Mouse (Mus musculus) spleen, adult 2 months (tissue): ENCODE measurements around the gene 4930564D02Rik. TPM values are rescaled to one million over a fixed set of nuclear protein-coding genes. Genes with fewer than 3 reads are reported as not detected.
A peak's percentile ranks its signal among the peaks of the same experiment; 100 is the strongest.

Experiments
- DNase-seq, 2 experiments: peaks; one replicate each; pipeline versions ENCODE4 v3.0.0 to v3.0.0-alpha.2; 2012 to 2021; ENCODE audit warnings: low spot score in 2 of 2, low read depth in 1 of 2
- H3K27ac ChIP-seq: fragments of 200-500 bp; 2 replicates; pipeline ENCODE4 v1.5.1; 2012; ENCODE audit warnings: low read length, inconsistent platforms; ENCODE audit not compliant: insufficient read depth
- H3K27me3 ChIP-seq: fragments of 200-500 bp; 2 replicates; pipeline ENCODE4 v1.6.1; 2012; ENCODE audit warnings: mild to moderate bottlenecking, moderate library complexity, low read length, inconsistent platforms; ENCODE audit not compliant: control insufficient read depth, insufficient read depth
- H3K36me3 ChIP-seq: fragments of 200-500 bp; 2 replicates; pipeline ENCODE4 v1.6.1; 2012; ENCODE audit warnings: mild to moderate bottlenecking, low read length, inconsistent platforms; ENCODE audit not compliant: control insufficient read depth, insufficient read depth
- H3K4me1 ChIP-seq: fragments of 200-500 bp; 2 replicates; pipeline ENCODE4 v1.6.1; 2011; ENCODE audit warnings: inconsistent platforms; ENCODE audit not compliant: control insufficient read depth, insufficient read depth, insufficient read length
- H3K4me3 ChIP-seq: fragments of 200-500 bp; 2 replicates; pipeline ENCODE4 v1.5.1; 2011; ENCODE audit warnings: mild to moderate bottlenecking, inconsistent platforms; ENCODE audit not compliant: insufficient read depth, insufficient read length; ENCODE audit errors: extremely low read depth
- CTCF ChIP-seq: fragments of 200-500 bp; IDR thresholded peaks from 2 replicates; pipeline ENCODE4 v1.5.1; 2011; ENCODE audit warnings: mild to moderate bottlenecking, inconsistent platforms; ENCODE audit not compliant: insufficient read depth, insufficient read length, insufficient replicate concordance; ENCODE audit errors: extremely low read depth
- POLR2A ChIP-seq: fragments of 200-500 bp; IDR thresholded peaks from 2 replicates; pipeline ENCODE4 v1.6.1; 2011; ENCODE audit warnings: low read depth, low read length, inconsistent platforms
- WGBS: fragments of 180-500 bp; shearing (Covaris S2); methylation state at CpG from one replicate; pipeline ENCODE4 v1.1.7; 2018; 5-methylcytosine and 5-hydroxymethylcytosine counted together
- polyA plus RNA-seq: library from polyadenylated mRNA; depleted of rRNA; stranded (reverse); fragments of >200 nt; gene quantifications from 2 replicates; pipeline ENCODE4 v1.2.3, GENCODE M21; 2012; rRNA removed

The 4930564D02Rik gene
- polyA plus RNA-seq, 1 experiment = not detected

DNA sequence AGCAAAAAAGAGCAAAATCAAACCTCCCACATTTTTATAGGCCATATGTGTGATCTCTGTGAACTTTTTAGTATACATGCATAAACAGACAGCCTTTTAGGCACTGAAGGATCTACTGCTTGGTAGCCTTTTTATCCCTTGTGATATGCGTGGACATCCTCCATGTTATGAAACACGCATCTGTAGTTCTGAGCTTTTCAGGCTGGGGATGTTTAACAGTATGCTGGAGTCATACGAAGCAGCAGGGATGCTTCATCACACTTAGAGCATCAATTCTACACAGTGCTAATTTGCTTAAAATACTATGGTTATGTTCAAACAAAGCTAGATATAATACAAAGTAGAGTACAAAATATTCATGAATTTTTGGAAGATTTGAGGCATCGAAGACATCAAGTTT lies 39.2 kb downstream of the 4930564D02Rik start:
- WGBS = 87% methylated on average over 4 of the region's 4 CpGs
- H3K36me3 ChIP-seq = no peaks in the 10 kb centered on the region

DNA sequence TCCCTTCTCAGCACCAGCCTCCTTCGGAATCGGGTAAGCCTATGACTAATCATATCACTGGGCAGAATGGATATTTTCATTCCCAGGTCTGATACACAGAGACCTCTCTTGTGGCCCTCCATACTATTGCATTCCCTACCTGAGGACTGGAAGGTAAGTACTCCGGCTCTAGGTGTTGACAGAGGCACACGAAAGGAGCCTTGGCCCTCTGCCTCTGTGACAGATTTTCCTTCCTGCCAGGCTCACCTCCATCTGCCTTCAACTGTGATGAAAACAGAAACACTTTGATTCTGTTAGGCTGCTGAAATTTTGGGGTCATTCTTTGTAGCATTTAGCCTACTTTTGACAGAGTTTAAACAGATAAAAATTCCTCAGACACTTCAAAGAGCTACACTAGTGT lies 47.2 kb downstream of the 4930564D02Rik start:
- TF ChIP-seq POLR2A (no peak), CTCF (no peak)
- H3K4me3 ChIP-seq = no peak overlapping the region
- no peaks in the 10 kb centered on the region for H3K4me1 ChIP-seq
- no peak for DNase-seq
- no peaks in the 10 kb centered on the region for H3K27me3 ChIP-seq
- no peak overlapping the region for H3K27ac ChIP-seq
- no peaks in the 10 kb centered on the region for H3K36me3 ChIP-seq
- WGBS = 91% methylated on average over 4 of the region's 4 CpGs

More for the DNA sequence above, 39.2 kb downstream of the 4930564D02Rik start:
- no peak for DNase-seq
- no peaks in the 10 kb centered on the region for H3K4me1 ChIP-seq
- no peaks in the 10 kb centered on the region for H3K27me3 ChIP-seq
- H3K4me3 ChIP-seq = no peak overlapping the region
- H3K27ac ChIP-seq = no peak overlapping the region
- TF ChIP-seq CTCF (no peak), POLR2A (no peak)

DNA sequence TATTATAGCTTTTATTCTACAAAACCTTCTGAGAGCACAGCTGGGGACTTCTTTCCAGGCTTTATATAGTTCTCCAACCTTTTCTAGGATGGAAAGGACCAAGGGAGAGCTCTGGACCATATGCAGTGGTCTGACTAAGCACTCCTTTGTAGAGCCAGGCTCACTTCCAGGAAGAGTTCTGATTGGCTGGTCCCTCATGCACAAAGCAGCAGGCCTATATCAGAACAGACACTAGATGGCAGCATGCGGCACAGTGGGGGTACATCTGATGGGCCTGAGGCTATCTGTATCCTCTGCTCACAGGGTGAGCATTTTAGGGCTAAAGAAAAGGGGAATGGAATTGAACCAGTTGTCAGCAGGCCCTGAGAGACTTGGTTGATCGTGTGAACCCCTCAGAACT lies 47.6 kb downstream of the 4930564D02Rik start:
- TF ChIP-seq CTCF (peak; percentile 47; the same call in 1 of the 2 replicates), POLR2A (no peak)
- Histone ChIP-seq H3K4me3 (no peak overlapping the region), H3K27ac (no peak overlapping the region), H3K4me1 (no peaks in the 10 kb centered on the region), H3K27me3 (no peaks in the 10 kb centered on the region), H3K36me3 (no peaks in the 10 kb centered on the region)
- WGBS = 17% methylated on average over 2 of the region's 2 CpGs
- DNase-seq = peak; percentile 9 to 52

DNA sequence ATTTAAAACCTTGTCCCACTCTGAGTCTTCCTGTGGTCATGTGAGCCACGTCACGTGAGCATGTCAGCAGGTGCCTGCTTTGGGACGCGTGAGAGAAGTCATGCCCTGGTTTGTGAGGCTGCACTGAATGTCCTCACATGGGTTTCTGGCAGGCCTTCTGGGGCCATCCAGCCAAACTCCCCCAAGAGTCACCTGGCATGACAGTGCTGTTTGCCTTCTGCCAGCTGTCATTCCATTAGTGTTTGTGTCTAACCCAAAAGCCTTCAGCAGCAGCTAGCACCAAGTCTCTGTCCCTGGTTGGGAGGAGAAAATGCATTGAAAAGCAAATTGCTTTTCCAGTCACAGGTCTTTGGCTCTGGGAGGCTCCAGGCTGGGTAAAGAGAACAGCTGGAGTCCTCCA lies 50.0 kb downstream of the 4930564D02Rik start:
- H3K4me3 ChIP-seq = no peak overlapping the region
- no peaks in the 10 kb centered on the region for H3K4me1 ChIP-seq
- H3K36me3 ChIP-seq = no peaks in the 10 kb centered on the region
- no peak for TF ChIP-seq CTCF
- TF ChIP-seq POLR2A = no peak
- H3K27ac ChIP-seq = no peak overlapping the region
- no peaks in the 10 kb centered on the region for H3K27me3 ChIP-seq
- no peak for DNase-seq
- 81% methylated on average over 4 of the region's 4 CpGs for WGBS

DNA sequence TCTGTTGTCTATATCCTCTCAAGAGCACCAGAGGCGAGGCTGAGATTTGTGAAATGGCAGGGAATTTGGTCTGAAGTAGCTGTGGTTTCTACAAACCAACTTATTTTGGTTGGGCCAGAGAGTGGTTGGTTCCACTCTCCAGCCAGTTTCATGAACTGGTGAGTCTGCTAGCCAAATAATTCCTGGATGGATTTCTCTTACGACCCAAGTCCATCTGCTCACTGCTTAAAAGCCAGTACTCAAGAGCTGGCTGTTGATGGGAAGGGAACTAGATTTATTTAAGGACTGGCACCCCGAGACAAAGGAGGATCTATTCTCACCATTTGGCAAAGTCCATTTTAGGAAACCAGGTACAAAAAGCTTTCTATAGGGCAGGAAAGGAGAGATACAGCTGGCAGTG lies 57.1 kb downstream of the 4930564D02Rik start:
- no peaks in the 10 kb centered on the region for H3K36me3 ChIP-seq
- DNase-seq = no peak
- TF ChIP-seq CTCF = no peak
- no peak for TF ChIP-seq POLR2A
- WGBS = 82% methylated on average over 3 of the region's 3 CpGs
- H3K27ac ChIP-seq = no peak overlapping the region
- no peaks in the 10 kb centered on the region for H3K27me3 ChIP-seq
- H3K4me1 ChIP-seq = no peaks in the 10 kb centered on the region
- no peak overlapping the region for H3K4me3 ChIP-seq

DNA sequence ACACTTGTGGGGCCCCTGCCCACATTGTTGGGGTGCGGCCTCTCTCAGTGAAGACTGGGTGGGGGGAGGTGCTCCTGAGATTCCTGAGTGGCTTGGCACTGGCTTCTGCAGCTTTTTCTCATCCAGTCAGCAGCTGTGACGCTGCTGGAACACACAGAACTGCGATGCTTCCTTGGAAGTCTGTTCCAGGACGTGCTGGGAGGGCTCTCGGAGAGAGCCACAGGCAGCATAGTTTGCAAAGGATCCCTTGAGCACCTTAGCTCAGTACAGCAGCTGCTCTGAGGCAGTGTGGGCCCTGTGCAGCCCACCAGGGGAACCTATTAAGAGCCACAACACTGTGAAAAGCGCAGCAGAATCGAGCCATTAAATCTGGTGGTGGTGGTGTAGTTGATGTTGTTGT lies 61.2 kb downstream of the 4930564D02Rik start:
- Histone ChIP-seq H3K4me3 (no peak overlapping the region), H3K4me1 (no peaks in the 10 kb centered on the region), H3K27ac (no peak overlapping the region), H3K27me3 (no peaks in the 10 kb centered on the region), H3K36me3 (no peaks in the 10 kb centered on the region)
- 86% methylated on average over 7 of the region's 7 CpGs for WGBS
- TF ChIP-seq POLR2A (no peak), CTCF (no peak)
- no peak for DNase-seq

Other genes with a start within 250 kb of the 4930564D02Rik start
- 13.5 and 15.1 TPM in 2 replicates for gene Mov10, start 248.3 kb upstream of the 4930564D02Rik start, polyA plus RNA-seq
- 4.5 and 5.3 TPM in 2 replicates for gene St7l, start 202.8 kb upstream of the 4930564D02Rik start, polyA plus RNA-seq
- gene Capza1, start 202.3 kb upstream of the 4930564D02Rik start, polyA plus RNA-seq = 26.4 and 29.6 TPM in 2 replicates
- gene Wnt2b, start 104.9 kb upstream of the 4930564D02Rik start, polyA plus RNA-seq = 0.25 and 0.69 TPM in 2 replicates
- 1.3 and 1.6 TPM in 2 replicates for gene Cttnbp2nl, start 13.7 kb upstream of the 4930564D02Rik start, polyA plus RNA-seq